Mouse (Mus musculus) kidney, adult 2 months (tissue): Measurements from ENCODE around the gene Rtbdn. TPM values are rescaled to one million over a fixed set of nuclear protein-coding genes. Genes with fewer than 3 reads are reported as not detected.

Source experiments
- DNase-seq: peaks from one replicate; pipeline ENCODE4 v3.0.0; 2021
- H3K27ac ChIP-seq: fragments of 200-500 bp; 2 replicates; pipeline ENCODE4 v1.5.1; 2012; ENCODE audit warnings: low read depth, low read length, control low read depth, inconsistent platforms; ENCODE audit not compliant: insufficient read depth
- H3K27me3 ChIP-seq: fragments of 200-500 bp; replicated peaks from 2 replicates; pipeline ENCODE4 v1.6.1; 2012; ENCODE audit warnings: mild to moderate bottlenecking, moderate library complexity, low read length, inconsistent platforms; ENCODE audit not compliant: control insufficient read depth, insufficient read depth
- H3K36me3 ChIP-seq: fragments of 200-500 bp; 2 replicates; pipeline ENCODE4 v1.6.1; 2012; ENCODE audit warnings: mild to moderate bottlenecking, moderate library complexity, low read length, inconsistent platforms; ENCODE audit not compliant: control insufficient read depth, insufficient read depth
- H3K4me1 ChIP-seq: fragments of 200-500 bp; 2 replicates; pipeline ENCODE4 v1.6.1; 2011; ENCODE audit warnings: low read length; ENCODE audit not compliant: control insufficient read depth, insufficient read depth
- H3K4me3 ChIP-seq: fragments of 200-500 bp; 2 replicates; pipeline ENCODE4 v1.5.1; 2011; ENCODE audit warnings: mild to moderate bottlenecking, low read depth, low read length, control low read depth; ENCODE audit not compliant: insufficient read depth
- CTCF ChIP-seq: fragments of 200-500 bp; conservative IDR thresholded peaks from 2 replicates; pipeline ENCODE4 v1.5.1; 2011; ENCODE audit warnings: low read depth, mild to moderate bottlenecking, control low read depth, low read length, moderate library complexity, mixed read lengths; ENCODE audit not compliant: insufficient read depth, insufficient read length
- POLR2A ChIP-seq: fragments of 200-500 bp; IDR thresholded peaks from one replicate; pipeline ENCODE4 v1.6.1; 2011; ENCODE audit warnings: low read depth, low read length, control low read depth
- WGBS: fragments of 180-500 bp; shearing (Covaris S2); methylation state at CpG from one replicate; pipeline ENCODE4 v1.1.7; 2018; 5-methylcytosine and 5-hydroxymethylcytosine counted together
- polyA plus RNA-seq: library from polyadenylated mRNA; depleted of rRNA; stranded (reverse); fragments of >200 nt; gene quantifications from 2 replicates; pipeline ENCODE4 v1.2.3, GENCODE M21; 2012

Rtbdn gene
- polyA plus RNA-seq, 1 experiment: not detected

DNA sequence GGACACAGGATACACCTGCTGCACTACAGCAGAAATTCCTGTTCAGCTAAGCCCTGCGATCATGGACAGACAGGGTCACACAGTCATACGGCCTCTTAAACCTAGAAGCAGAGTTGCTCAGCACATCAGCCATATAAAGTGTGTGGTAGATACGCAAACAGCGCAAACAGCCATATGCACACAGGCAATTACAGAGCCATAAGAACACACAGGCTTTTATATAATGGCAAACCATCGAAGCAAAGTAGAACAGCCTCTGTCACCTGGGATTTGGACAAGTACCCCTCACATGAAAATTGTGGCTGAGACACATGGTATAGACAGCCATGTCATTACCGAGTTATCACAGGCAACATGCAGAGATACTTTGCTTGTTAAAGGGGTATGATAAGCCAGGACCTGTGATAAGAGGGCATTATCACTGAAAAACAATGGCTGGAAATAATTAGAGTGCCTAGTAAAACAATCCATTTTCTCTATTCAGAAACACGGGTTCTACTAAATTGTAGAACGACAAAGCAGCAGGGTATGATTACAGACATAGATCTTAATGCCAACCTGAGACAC lies 39.7 kb downstream of the Rtbdn start:
- 43% methylated on average over 8 of the region's 8 CpGs for WGBS
- Histone ChIP-seq H3K27me3 (no peaks in the 10 kb centered on the region), H3K27ac (peak overlapping the region; percentile 84), H3K4me1 (peaks cover 34% of the 10 kb centered on the region), H3K4me3 (peak overlapping the region; percentile 34), H3K36me3 (no peaks in the 10 kb centered on the region)
- no peak for DNase-seq
- TF ChIP-seq CTCF (no peak), POLR2A (no peak)

DNA sequence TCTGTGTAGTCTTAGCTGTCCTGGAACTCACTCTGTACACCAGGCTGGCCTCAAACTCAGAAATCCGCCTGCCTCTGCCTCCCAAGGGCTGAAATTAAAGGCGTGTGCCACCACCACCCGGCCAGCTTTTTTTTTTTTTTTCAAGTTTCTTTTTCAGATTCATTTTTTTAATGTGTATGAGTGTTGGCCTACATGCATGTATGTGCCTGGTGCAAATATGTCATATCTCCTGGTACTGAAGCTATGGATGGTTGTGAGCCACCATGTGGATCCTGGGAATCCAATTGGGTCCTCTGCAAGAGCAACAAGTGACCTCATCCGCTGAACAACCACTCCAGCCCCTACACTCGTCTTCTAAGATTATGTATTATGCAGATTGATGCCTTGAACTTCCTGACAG lies 40.6 kb downstream of the Rtbdn start:
- no peak for DNase-seq
- no peak for TF ChIP-seq CTCF
- no peak for TF ChIP-seq POLR2A
- 88% methylated on average over 5 of the region's 5 CpGs for WGBS
- Histone ChIP-seq H3K4me1 (peaks cover 25% of the 10 kb centered on the region), H3K36me3 (no peaks in the 10 kb centered on the region), H3K27me3 (no peaks in the 10 kb centered on the region), H3K27ac (no peak overlapping the region), H3K4me3 (no peak overlapping the region)

DNA sequence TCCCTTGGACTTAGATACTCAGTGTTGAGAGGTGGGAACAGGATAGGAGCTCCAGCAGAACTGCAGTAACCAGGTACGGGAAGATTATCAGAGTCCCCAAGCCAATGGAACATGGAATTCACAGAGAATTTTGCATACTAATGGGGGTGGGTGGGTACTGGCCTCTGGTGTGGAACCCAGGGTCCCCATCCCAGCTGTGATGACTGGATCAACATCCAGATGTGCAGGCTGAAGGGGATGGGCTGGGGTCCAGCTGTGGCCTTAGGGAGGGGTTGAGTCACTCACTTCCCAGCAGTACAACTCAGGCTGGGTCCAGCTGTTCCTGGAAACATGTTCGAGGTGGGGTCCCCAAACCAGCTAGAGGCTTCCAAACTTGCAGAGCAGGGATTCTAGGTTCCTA lies 41.1 kb downstream of the Rtbdn start:
- Histone ChIP-seq H3K27me3 (no peaks in the 10 kb centered on the region), H3K4me1 (peaks cover 20% of the 10 kb centered on the region), H3K36me3 (no peaks in the 10 kb centered on the region), H3K27ac (no peak overlapping the region), H3K4me3 (no peak overlapping the region)
- 75% methylated on average over 2 of the region's 2 CpGs for WGBS
- TF ChIP-seq POLR2A (no peak), CTCF (no peak)
- DNase-seq: no peak

DNA sequence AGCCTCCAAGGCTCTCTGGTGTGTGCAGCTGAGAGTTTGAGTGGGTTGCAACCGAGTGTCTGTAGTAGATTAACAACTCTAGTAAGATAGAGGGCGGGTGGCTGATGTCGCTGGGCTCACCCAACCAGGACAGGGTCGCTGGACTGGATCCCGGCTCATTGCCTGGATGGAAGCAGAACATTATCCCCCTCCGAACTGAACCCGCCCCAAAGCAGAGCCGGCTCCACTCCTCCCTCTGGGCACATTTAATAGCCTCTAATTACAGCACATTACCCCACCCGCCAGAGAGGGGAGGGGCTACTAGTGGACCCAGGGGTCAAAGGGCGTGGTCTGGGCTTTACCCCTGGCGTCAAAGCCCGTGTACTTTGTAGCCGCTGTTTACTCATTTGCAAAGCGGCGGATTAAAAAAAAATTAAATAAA lies 42.5 kb downstream of the Rtbdn start:
- Histone ChIP-seq H3K4me3 (no peak overlapping the region), H3K27ac (peak overlapping the region; percentile 64), H3K36me3 (no peaks in the 10 kb centered on the region), H3K27me3 (no peaks in the 10 kb centered on the region), H3K4me1 (peaks cover 17% of the 10 kb centered on the region)
- TF ChIP-seq CTCF (no peak), POLR2A (no peak)
- 8% methylated on average over 15 of the region's 15 CpGs for WGBS
- DNase-seq: peak; percentile 95

DNA sequence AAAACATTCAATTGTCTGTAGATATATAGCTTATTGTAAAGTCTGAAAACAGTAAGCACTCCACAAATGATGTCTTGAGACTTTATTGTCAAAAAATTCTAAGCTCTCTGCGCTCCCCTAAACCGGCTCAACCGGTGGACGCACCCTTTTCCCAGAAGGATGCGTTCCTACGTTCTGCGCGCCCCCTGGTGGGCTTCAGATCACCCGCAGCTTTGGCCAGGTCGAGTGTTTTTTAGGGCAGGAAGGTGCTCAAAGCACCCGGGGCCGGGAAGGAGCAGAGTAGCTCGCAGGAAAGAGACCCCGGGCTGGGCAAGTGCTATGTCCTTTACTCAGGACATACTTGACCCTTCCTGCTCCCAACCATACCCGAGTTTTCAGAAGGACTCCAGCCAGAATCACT lies 43.0 kb downstream of the Rtbdn start:
- WGBS: 0% methylated on average over 15 of the region's 15 CpGs
- H3K27ac ChIP-seq: peak overlapping the region; percentile 63
- H3K4me3 ChIP-seq: peak overlapping the region; percentile 50
- H3K36me3 ChIP-seq: no peaks in the 10 kb centered on the region
- DNase-seq: peak; percentile 96
- TF ChIP-seq CTCF (peak; percentile 89), POLR2A (no peak)
- peaks cover 13% of the 10 kb centered on the region; the same call in 1 of the 2 replicates for H3K4me1 ChIP-seq
- no peaks in the 10 kb centered on the region for H3K27me3 ChIP-seq

DNA sequence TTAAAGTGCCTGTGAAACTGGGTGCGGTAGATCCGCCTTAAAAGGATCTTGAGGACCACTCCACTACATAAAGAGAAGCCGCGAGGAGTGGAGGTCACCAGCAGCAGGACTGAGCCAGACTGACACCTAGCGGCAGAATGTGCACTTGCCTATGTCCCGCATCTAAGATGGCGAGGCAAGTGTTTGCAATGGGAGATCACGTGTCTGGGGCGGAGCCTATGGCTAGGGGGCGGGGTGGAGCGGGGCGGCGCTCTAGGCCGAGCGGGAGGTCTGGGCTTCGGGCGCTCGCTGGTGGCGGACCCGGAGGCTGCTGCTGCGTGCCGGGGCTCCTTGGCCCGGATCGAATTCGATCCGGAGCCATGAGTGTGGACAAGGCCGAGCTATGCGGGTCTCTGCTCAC lies 43.6 kb downstream of the Rtbdn start, which contains the start of gene Hook2:
TSS of gene Hook2 (plus strand) at position 255 of the 400 bp plus-strand sequence.
- under 1% methylated on average over 28 of the region's 28 CpGs for WGBS
- DNase-seq: peak; percentile 99
- Histone ChIP-seq H3K4me3 (peak within 1 kb of the TSS; percentile 60), H3K27ac (peak within 1 kb of the TSS; percentile 90), H3K27me3 (no peaks in the 10 kb centered on the region), H3K36me3 (no peaks in the 10 kb centered on the region), H3K4me1 (peaks cover 8% of the 10 kb centered on the region; the same call in 1 of the 2 replicates)
- TF ChIP-seq CTCF: peak; percentile 98
- no peak for TF ChIP-seq POLR2A

DNA sequence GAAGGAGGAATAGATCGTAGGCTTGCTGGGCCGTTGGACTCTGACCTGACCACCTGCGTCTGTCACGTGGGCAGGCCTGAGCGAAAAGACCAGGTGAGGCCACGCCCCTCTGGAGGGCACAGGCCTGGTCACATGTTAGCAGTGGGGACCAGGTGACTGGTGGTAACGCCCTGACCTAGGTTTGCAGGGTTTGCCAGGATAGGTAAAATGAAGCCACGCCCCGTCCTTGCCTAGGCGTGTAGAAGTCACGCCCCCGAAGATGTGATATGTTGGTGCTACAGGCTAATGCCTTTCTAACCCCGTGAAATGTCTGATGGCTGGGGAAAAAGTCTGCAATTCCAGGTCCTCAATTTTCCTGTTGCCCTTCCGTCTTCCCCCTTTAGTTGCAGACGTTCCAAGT lies 44.0 kb downstream of the Rtbdn start:
- peak; percentile 97 for DNase-seq

More for the DNA sequence above, 44.0 kb downstream of the Rtbdn start:
- peak overlapping the region; percentile 90 for H3K27ac ChIP-seq
- H3K4me3 ChIP-seq: peak overlapping the region; percentile 60
- no peaks in the 10 kb centered on the region for H3K36me3 ChIP-seq
- TF ChIP-seq POLR2A (no peak), CTCF (no peak)
- peaks cover 8% of the 10 kb centered on the region; the same call in 1 of the 2 replicates for H3K4me1 ChIP-seq
- no peaks in the 10 kb centered on the region for H3K27me3 ChIP-seq
- 4% methylated on average over 15 of the region's 15 CpGs for WGBS
